Mouse (Mus musculus): ENCODE measurements around the gene Ndrg3. TPM values are rescaled to one million over a fixed set of nuclear protein-coding genes. Genes with fewer than 3 reads are reported as not detected.
"Not testable (repeated sequence)": the region's sequence is repeated elsewhere in the genome, so short reads cannot be mapped to it uniquely, and the experiment has no call there.

Gene Ndrg3
- total RNA-seq, 2 experiments from 2014 or later: 23.0 to 27.2 TPM

- DNase-seq: no peak
These were observed 56.9 kb downstream of the Ndrg3 start for GRCm38 (mm10) chr2:156935005-156935404.

- no peak for DNase-seq
These were observed 58.4 kb downstream of the Ndrg3 start for GRCm38 (mm10) chr2:156933426-156933825.

- no peak for DNase-seq
These were observed 60.4 kb downstream of the Ndrg3 start for GRCm38 (mm10) chr2:156931421-156931820.

- no peak for DNase-seq
These were observed 61.3 kb downstream of the Ndrg3 start for GRCm38 (mm10) chr2:156930549-156930948.

- no peak for DNase-seq
These were observed 62.2 kb downstream of the Ndrg3 start for GRCm38 (mm10) chr2:156929519-156930120.

- DNase-seq: no peak
These were observed 63.2 kb downstream of the Ndrg3 start for GRCm38 (mm10) chr2:156928606-156929005.

- no peak for DNase-seq
These were observed 64.2 kb downstream of the Ndrg3 start for GRCm38 (mm10) chr2:156927663-156928062.

GRCm38 (mm10) chr2:156925611-156926010, 66.2 kb downstream of the Ndrg3 start:
- DNase-seq: not testable (repeated sequence)

GRCm38 (mm10) chr2:156925075-156925474, 66.8 kb downstream of the Ndrg3 start:
- not testable (repeated sequence) for DNase-seq

GRCm38 (mm10) chr2:156924210-156924898, 67.5 kb downstream of the Ndrg3 start:
- DNase-seq: no peak

GRCm38 (mm10) chr2:156923057-156923456, 68.8 kb downstream of the Ndrg3 start:
- DNase-seq: no peak

- no peak for DNase-seq
These were observed 72.1 kb downstream of the Ndrg3 start for GRCm38 (mm10) chr2:156919796-156920195.

GRCm38 (mm10) chr2:156919191-156919590, 72.7 kb downstream of the Ndrg3 start:
- DNase-seq: not testable (repeated sequence)

GRCm38 (mm10) chr2:156918562-156918961, 73.3 kb downstream of the Ndrg3 start:
- no peak for DNase-seq

GRCm38 (mm10) chr2:156916419-156917125, 75.3 kb downstream of the Ndrg3 start:
- DNase-seq: no peak

- DNase-seq: no peak
These were observed 76.3 kb downstream of the Ndrg3 start for GRCm38 (mm10) chr2:156915559-156915958.

GRCm38 (mm10) chr2:156913191-156913590, 78.7 kb downstream of the Ndrg3 start:
- DNase-seq: no peak

- DNase-seq: not testable (repeated sequence)
These were observed 85.9 kb downstream of the Ndrg3 start for GRCm38 (mm10) chr2:156905931-156906330.

GRCm38 (mm10) chr2:156904976-156905717, 86.7 kb downstream of the Ndrg3 start:
- peak; percentile 77 for DNase-seq

GRCm38 (mm10) chr2:156903367-156903766, 88.5 kb downstream of the Ndrg3 start:
- DNase-seq: no peak

GRCm38 (mm10) chr2:156902411-156902810, 89.4 kb downstream of the Ndrg3 start:
- DNase-seq: not testable (repeated sequence)

- DNase-seq: no peak
These were observed 90.0 kb downstream of the Ndrg3 start for GRCm38 (mm10) chr2:156901883-156902282.

- no peak for DNase-seq
These were observed 90.5 kb downstream of the Ndrg3 start for GRCm38 (mm10) chr2:156901344-156901743.

Measured in heart, postnatal 4 days (tissue).